Mouse (Mus musculus): ENCODE measurements at regions not wholly inside any gene's neighbourhood (a gene's known extent, or its start where the extent isn't known, plus 50 kb on each side); places are given as distances from the start of the nearest gene placed in this dataset.

GRCm38 (mm10) chr13:93243076-93243475 lies 50.9 kb upstream of the Tent2 start:
- peak; percentile 54 for DNase-seq (ENCODE audit: low read depth, low spot score)

DNA sequence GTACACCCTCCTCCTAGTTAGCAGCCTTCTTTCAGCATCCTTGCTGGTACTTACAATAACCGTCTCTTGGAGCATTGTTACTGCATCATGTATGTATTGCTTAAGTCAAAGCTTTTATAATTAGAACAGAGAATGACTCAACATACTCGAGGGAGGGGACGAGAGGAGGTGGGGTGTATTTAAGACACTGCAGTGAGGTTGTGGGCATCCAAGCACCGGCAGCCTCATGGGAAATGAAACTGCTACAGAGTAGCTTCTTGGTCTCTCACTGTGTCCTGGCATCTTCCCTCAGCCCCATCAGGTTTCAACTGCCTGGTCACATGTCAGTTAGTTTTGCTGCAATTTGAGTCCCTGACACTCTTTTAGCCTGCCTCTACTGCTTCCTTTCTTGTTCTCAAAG lies 50.7 kb upstream of the Homer1 start:
- DNase-seq (ENCODE audit: low read depth, low spot score): no peak
